ENCODE assay signal across 19 mouse cellular contexts in the genomic region with DNA sequence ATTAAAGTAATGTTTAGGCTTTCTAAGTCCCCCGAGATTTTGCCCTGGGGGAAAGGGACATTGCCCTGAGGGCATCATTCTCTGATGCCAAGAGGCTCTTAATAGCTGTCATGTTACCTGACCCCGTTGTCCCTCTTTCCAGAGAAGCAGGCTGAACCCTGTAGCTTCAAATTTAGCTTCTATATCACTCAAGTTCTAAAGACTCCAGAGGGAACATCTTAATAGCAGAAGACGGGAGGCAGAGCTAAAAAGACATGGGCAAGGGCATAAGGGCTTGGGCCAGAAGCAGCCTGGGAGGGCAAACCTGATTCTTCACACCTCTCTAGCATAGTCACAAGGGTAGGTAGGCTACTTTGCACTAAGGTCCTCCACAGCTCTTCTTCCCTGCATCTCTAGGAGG. TPM values are rescaled to one million over a fixed set of nuclear protein-coding genes. Genes with fewer than 3 reads are reported as not detected.
A peak's percentile ranks its signal among the peaks of the same experiment; 100 is the strongest.
DNase-seq lines count a peak whose midpoint lies in the region; ATAC-seq lines count a peak whose summit lies in the region.
"Had no signal": no experiment of that assay in that cellular context is flagged by ENCODE, and none has a peak within 500 bp of the region (broad histone marks: within the 10 kb centered on the region; RNA-seq: fewer than 3 reads in every experiment).

No protein-coding gene starts in this region.

- intact Hi-C loops in heart, postnatal 14 days (cut with DNase I), result loop anchor here (5.0 kb wide), 1 partner anchor 108 kb away; no protein-coding TSS in a partner anchor

- H3K27ac ChIP-seq in heart, embryonic 12.5 days (ENCODE audit: poor library complexity, severe bottlenecking), result peak overlapping the region; percentile 71
- peak overlapping the region; percentile 75 for H3K27ac ChIP-seq in heart, embryonic 16.5 days (ENCODE audit: low read length)
- no peak overlapping the region for H3K27ac ChIP-seq in neural tube, embryonic 15.5 days (replicated peaks)
- H3K27ac ChIP-seq: forebrain, embryonic 13.5 days; hindbrain, embryonic 15.5 days had no signal

- no peak for DNase-seq in heart, postnatal 4 days
- no peak for DNase-seq in heart, postnatal 14 days
- DNase-seq in neural tube, embryonic 10.5 days (ENCODE audit: extremely low spot score, low spot score), result peak; percentile 32
- DNase-seq: adrenal gland, adult 2 months; adrenal gland, postnatal 25 days; cerebellum, adult 18-20 months; cerebellum, adult 9-11 months; cerebellum, postnatal 36 days; forebrain, postnatal 0 days; gastrocnemius, postnatal 14 days; kidney, adult 2 months had no signal

- no peaks in the 10 kb centered on the region for H3K9me3 ChIP-seq in heart, embryonic 12.5 days (replicated peaks)
- H3K9me3 ChIP-seq in heart, embryonic 16.5 days (replicated peaks; ENCODE audit: control insufficient read depth, low read length), result no peaks in the 10 kb centered on the region
- no peaks in the 10 kb centered on the region for H3K9me3 ChIP-seq in neural tube, embryonic 15.5 days (replicated peaks)
- H3K9me3 ChIP-seq: forebrain, embryonic 13.5 days; hindbrain, embryonic 15.5 days had no signal

- peaks cover 84% of the 10 kb centered on the region for H3K27me3 ChIP-seq in heart, embryonic 12.5 days (replicated peaks)
- H3K27me3 ChIP-seq in heart, embryonic 16.5 days (ENCODE audit: control insufficient read depth, insufficient read depth, low read length), result peaks cover 81% of the 10 kb centered on the region
- H3K27me3 ChIP-seq in neural tube, embryonic 15.5 days (replicated peaks), result peaks cover 96% of the 10 kb centered on the region

- peaks cover 16% of the 10 kb centered on the region for H3K36me3 ChIP-seq in heart, embryonic 12.5 days
- H3K36me3 ChIP-seq in heart, embryonic 16.5 days (ENCODE audit: control insufficient read depth, insufficient read depth), result peaks cover 6% of the 10 kb centered on the region; the same call in 1 of the 2 replicates
- no peaks in the 10 kb centered on the region for H3K36me3 ChIP-seq in neural tube, embryonic 15.5 days
- H3K36me3 ChIP-seq: hindbrain, embryonic 15.5 days had no signal

- H3K9ac ChIP-seq in heart, embryonic 12.5 days, result peak overlapping the region; percentile 72; the same call in 1 of the 2 replicates
- H3K9ac ChIP-seq in heart, embryonic 16.5 days (ENCODE audit: low read length), result peak overlapping the region; percentile 78
- no peak overlapping the region for H3K9ac ChIP-seq in neural tube, embryonic 15.5 days (replicated peaks)
- H3K9ac ChIP-seq: forebrain, embryonic 13.5 days; forebrain, postnatal 0 days; hindbrain, embryonic 15.5 days had no signal

- H3K4me2 ChIP-seq in heart, embryonic 12.5 days, result peak overlapping the region; percentile 71; the same call in 1 of the 2 replicates
- no peak overlapping the region for H3K4me2 ChIP-seq in heart, embryonic 16.5 days (ENCODE audit: low read depth, low read length)
- no peak overlapping the region for H3K4me2 ChIP-seq in neural tube, embryonic 15.5 days
- H3K4me2 ChIP-seq: forebrain, embryonic 13.5 days had no signal

- no peak overlapping the region for H3K4me3 ChIP-seq in heart, embryonic 12.5 days
- H3K4me3 ChIP-seq in heart, embryonic 16.5 days (ENCODE audit: low read length), result no peak overlapping the region
- H3K4me3 ChIP-seq in neural tube, embryonic 15.5 days (replicated peaks), result no peak overlapping the region
- H3K4me3 ChIP-seq: forebrain, embryonic 13.5 days; hindbrain, embryonic 15.5 days had no signal

- 20% methylated on average over 3 of the region's 3 CpGs for WGBS in heart, embryonic 12.5 days
- 26% methylated on average over 3 of the region's 3 CpGs for WGBS in heart, embryonic 16.5 days
- 9% methylated on average over 3 of the region's 3 CpGs for WGBS in neural tube, embryonic 15.5 days

- no peak for ATAC-seq in heart, embryonic 12.5 days (ENCODE audit: insufficient number of reproducible peaks, low FRiP score)
- ATAC-seq in heart, embryonic 16.5 days (replicated peaks; ENCODE audit: extremely low read depth, insufficient read depth, low FRiP score), result no peak
- ATAC-seq in neural tube, embryonic 15.5 days (ENCODE audit: low FRiP score), result no peak
- ATAC-seq: forebrain, embryonic 13.5 days; forebrain, postnatal 0 days; intestine, embryonic 16.5 days had no signal

- peaks cover 87% of the 10 kb centered on the region for H3K4me1 ChIP-seq in heart, embryonic 12.5 days (replicated peaks)
- peaks cover 58% of the 10 kb centered on the region for H3K4me1 ChIP-seq in heart, embryonic 16.5 days (ENCODE audit: control insufficient read depth, insufficient read depth, low read length)
- H3K4me1 ChIP-seq in neural tube, embryonic 15.5 days, result peaks cover 33% of the 10 kb centered on the region

RNA-seq across cellular contexts. Expression of gene Irx4, which starts 9.6 kb away (rescaled TPM):
- polyA plus RNA-seq in heart, embryonic 12.5 days (2016; fragmentation: Nextera tagmentation; extraction: Ambion mirVana), result 62.4 and 65.9 TPM in 2 replicates
- 10 to 100 TPM; 53.3 to 64.3 TPM for total RNA-seq in heart, postnatal 4 days (2021)
- polyA plus RNA-seq in heart, embryonic 16.5 days (2015; fragmentation: Nextera tagmentation; extraction: Ambion mirVana), result 42.2 and 50.2 TPM in 2 replicates
- total RNA-seq in heart, postnatal 14 days (2021), result 10 to 100 TPM; 24.5 to 27.7 TPM
- 1.3 and 1.5 TPM in 2 replicates for polyA plus RNA-seq in neural tube, embryonic 15.5 days (2015; fragmentation: Nextera tagmentation; extraction: Ambion mirVana)
- total RNA-seq: adrenal gland, adult 2 months; adrenal gland, postnatal 25 days; forebrain, postnatal 0 days; gastrocnemius, adult 18-20 months; gastrocnemius, postnatal 14 days had no signal
- polyA plus RNA-seq: adrenal gland, adult 2 months; forebrain, embryonic 13.5 days; forebrain, postnatal 0 days; gonadal fat pad, adult 2 months had no signal

RNA-seq across cellular contexts. Expression of gene Mrpl36, which starts 58.4 kb away (rescaled TPM):
- 155 and 157 TPM in 2 replicates for polyA plus RNA-seq in heart, embryonic 12.5 days (2016; fragmentation: Nextera tagmentation; extraction: Ambion mirVana)
- total RNA-seq in heart, postnatal 4 days (2021), result 10 to 100 TPM; 41.6 to 43.9 TPM
- 138 TPM in 2 replicates for polyA plus RNA-seq in heart, embryonic 16.5 days (2015; fragmentation: Nextera tagmentation; extraction: Ambion mirVana)
- 10 to 100 TPM; 41.8 to 42.8 TPM for total RNA-seq in heart, postnatal 14 days (2021)
- polyA plus RNA-seq in neural tube, embryonic 15.5 days (2015; fragmentation: Nextera tagmentation; extraction: Ambion mirVana), result 84.2 and 98.5 TPM in 2 replicates

RNA-seq across cellular contexts. Expression of gene Ndufs6, which starts 58.5 kb away (rescaled TPM):
- 565 and 582 TPM in 2 replicates for polyA plus RNA-seq in heart, embryonic 12.5 days (2016; fragmentation: Nextera tagmentation; extraction: Ambion mirVana)
- 100 to 1,000 TPM; 659 to 710 TPM for total RNA-seq in heart, postnatal 4 days (2021)
- polyA plus RNA-seq in heart, embryonic 16.5 days (2015; fragmentation: Nextera tagmentation; extraction: Ambion mirVana), result 798 and 819 TPM in 2 replicates
- total RNA-seq in heart, postnatal 14 days (2021), result 1,000 to 10,000 TPM; 1,008 to 1,014 TPM
- polyA plus RNA-seq in neural tube, embryonic 15.5 days (2015; fragmentation: Nextera tagmentation; extraction: Ambion mirVana), result 437 and 462 TPM in 2 replicates

Comparison
In these comparisons a context has a peak if more than half of its experiments do, and no peak if none do; other contexts are left out.
1. RNA of gene Irx4, which starts 9.6 kb away (polyA plus RNA-seq): 62.4 to 65.9 TPM in heart, embryonic 12.5 days and 42.2 to 50.2 TPM in heart, embryonic 16.5 days; 1.3 to 1.5 TPM in neural tube, embryonic 15.5 days; every median in the first group is over 10 times any median in the second.